Mouse (Mus musculus) ES-Bruce4 (cell line): ENCODE measurements around the gene Prcp.

Experiments
- CTCF ChIP-seq: IDR thresholded peaks from one replicate; pipeline ENCODE4 v1.8.1; 2011; ENCODE audit warnings: low read depth, low read length
- EP300 ChIP-seq: IDR thresholded peaks from 2 replicates; pipeline ENCODE4 v1.6.1; 2011; ENCODE audit warnings: low read depth, low read length; ENCODE audit not compliant: insufficient read depth
- POLR2A ChIP-seq: IDR thresholded peaks from one replicate; pipeline ENCODE4 v1.8.1; 2011; ENCODE audit warnings: low read length; ENCODE audit not compliant: insufficient read depth

GRCm38 (mm10) chr7:92832395-92832794 lies 41.9 kb upstream of the Prcp start:
- TF ChIP-seq POLR2A, result no peak
- TF ChIP-seq CTCF, result no peak
- TF ChIP-seq EP300, result no peak
